Mouse (Mus musculus): Measurements from ENCODE around the gene Trmt44. TPM values are rescaled to one million over a fixed set of nuclear protein-coding genes. Genes with fewer than 3 reads are reported as not detected.

Trmt44 gene
- total and polyA plus RNA-seq, 3 experiments = 14.3 to 16.6 TPM; not detected in 1

- Histone ChIP-seq H3K4me3 (ENCODE audit: control insufficient read depth in 1 of 2, insufficient read depth in 1 of 2, low read depth in 2 of 2, low read length in 2 of 2) (no peak overlapping the region), H3K4me1 (ENCODE audit: control insufficient read depth in 1 of 2, insufficient read depth in 2 of 2, low read length in 2 of 2) (no peaks in the 10 kb centered on the region), H3K27ac (ENCODE audit: control insufficient read depth, low read depth, low read length) (no peak overlapping the region), H3K27me3 (ENCODE audit: control insufficient read depth in 1 of 2, insufficient read depth in 2 of 2, low read length in 2 of 2) (no peaks in the 10 kb centered on the region), H3K9ac (ENCODE audit: control insufficient read depth, low read depth, low read length, poor library complexity, severe bottlenecking) (no peak overlapping the region), H3K9me3 (replicated peaks; ENCODE audit: insufficient read depth, low read length) (no peaks in the 10 kb centered on the region), H3K79me2 (ENCODE audit: control insufficient read depth, insufficient read depth, low read length, poor library complexity) (no peaks in the 10 kb centered on the region), H3K36me3 (ENCODE audit: control insufficient read depth in 1 of 2, insufficient read depth in 2 of 2, low read length in 2 of 2) (peaks cover 0 to 23% of the 10 kb centered on the region in 2 experiments; a peak in 2 of 4 replicates)
- TF ChIP-seq RAD21 (IDR thresholded peaks at IDR 0.05; ENCODE audit: low read depth, low read length) = no peak
- TF ChIP-seq RCOR1 (IDR thresholded peaks at IDR 0.05; ENCODE audit: low read depth, low read length) = no peak
- no peak for TF ChIP-seq SMC3 (IDR thresholded peaks at IDR 0.05; ENCODE audit: low read depth, low read length)
- no peak for TF ChIP-seq MYB (IDR thresholded peaks at IDR 0.05; ENCODE audit: low read depth, low read length)
- TF ChIP-seq CHD1 (IDR thresholded peaks at IDR 0.05; ENCODE audit: low read depth, low read length) = no peak
- TF ChIP-seq MYC (IDR thresholded peaks at IDR 0.05; ENCODE audit: low read depth, low read length) = no peak
- no peak for TF ChIP-seq NRF1 (IDR thresholded peaks at IDR 0.05; ENCODE audit: insufficient read depth, low read depth, low read length, poor library complexity, severe bottlenecking)
- no peak for TF ChIP-seq UBTF (IDR thresholded peaks at IDR 0.05; ENCODE audit: borderline replicate concordance, insufficient read depth, low read depth, low read length)
- no peak for TF ChIP-seq NELFE (IDR thresholded peaks at IDR 0.05; ENCODE audit: low read depth, low read length)
- TF ChIP-seq TAL1 (IDR thresholded peaks at IDR 0.05; ENCODE audit: low read length) = no peak
- TF ChIP-seq USF1 (IDR thresholded peaks at IDR 0.05; ENCODE audit: low read depth, low read length) = no peak
- no peak for TF ChIP-seq POLR2A (IDR thresholded peaks at IDR 0.05; ENCODE audit: control insufficient read depth in 1 of 2, insufficient read depth in 1 of 2, low read depth in 1 of 2, low read length in 2 of 2, poor library complexity in 1 of 2)
- TF ChIP-seq MXI1 (IDR thresholded peaks at IDR 0.05; ENCODE audit: low read depth, low read length) = no peak
- no peak for TF ChIP-seq MAZ (IDR thresholded peaks at IDR 0.05; ENCODE audit: low read depth, low read length)
- no peak for TF ChIP-seq MAX (IDR thresholded peaks at IDR 0.05; ENCODE audit: low read length)
- TF ChIP-seq CTCF (IDR thresholded peaks at IDR 0.05 in 2 of 3, conservative IDR thresholded peaks at IDR 0.05 in 1 of 3; ENCODE audit: control insufficient read depth in 1 of 3, insufficient read depth in 1 of 3, low read depth in 2 of 3, low read length in 3 of 3, poor library complexity in 1 of 3, severe bottlenecking in 1 of 3) = no peak
- DNase-seq (ENCODE audit: low read depth, low spot score) = no peak
These were observed 8.2 kb downstream of the Trmt44 start for GRCm38 (mm10) chr5:35566632-35567031.

DNA sequence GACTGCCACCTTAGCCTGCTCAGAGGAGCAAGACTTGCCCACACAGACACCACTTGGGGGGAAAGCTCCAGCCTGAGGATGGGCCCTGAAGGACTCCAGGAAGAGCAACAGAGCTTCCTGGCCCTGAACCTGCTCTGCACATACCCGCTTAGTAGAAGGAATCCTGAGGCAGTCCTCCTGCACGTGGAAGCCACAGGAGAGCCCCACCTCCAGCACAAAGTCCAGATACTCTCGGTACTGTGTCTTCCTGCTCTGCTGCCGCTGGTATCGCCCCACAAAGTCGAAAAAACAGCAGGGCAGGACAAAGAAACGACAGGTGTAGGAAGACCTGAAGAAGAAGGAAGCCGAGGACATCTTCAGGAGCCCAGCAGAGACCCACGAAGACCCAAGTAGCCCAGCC lies 9.7 kb downstream of the Trmt44 start:
- H3K36me3 ChIP-seq (ENCODE audit: control insufficient read depth in 1 of 2, insufficient read depth in 2 of 2, low read length in 2 of 2) = peaks cover 0 to 23% of the 10 kb centered on the region in 2 experiments; a peak in 2 of 4 replicates

More for the DNA sequence above, 9.7 kb downstream of the Trmt44 start:
- no peak overlapping the region for H3K4me3 ChIP-seq (ENCODE audit: control insufficient read depth in 1 of 2, insufficient read depth in 1 of 2, low read depth in 2 of 2, low read length in 2 of 2)
- H3K4me1 ChIP-seq (ENCODE audit: control insufficient read depth in 1 of 2, insufficient read depth in 2 of 2, low read length in 2 of 2) = 0 out of 4 replicates have a peak, but pooled peaks cover 0 to 3% of the 10 kb centered on the region in 2 experiments
- TF ChIP-seq POLR2AphosphoS2 (IDR thresholded peaks at IDR 0.05; ENCODE audit: low read length) (no peak), MYB (IDR thresholded peaks at IDR 0.05; ENCODE audit: low read depth, low read length) (no peak), GABPA (IDR thresholded peaks at IDR 0.05; ENCODE audit: low read depth, low read length) (no peak), MEF2A (IDR thresholded peaks at IDR 0.05; ENCODE audit: extremely low read depth, insufficient replicate concordance, low read depth, low read length, poor library complexity, severe bottlenecking) (no peak), USF2 (IDR thresholded peaks at IDR 0.05; ENCODE audit: borderline replicate concordance in 1 of 2, insufficient read depth in 1 of 2, low read depth in 1 of 2, low read length in 2 of 2) (no peak), MAFK (IDR thresholded peaks at IDR 0.05; ENCODE audit: borderline replicate concordance, low read depth, low read length) (no peak), RCOR1 (IDR thresholded peaks at IDR 0.05; ENCODE audit: low read depth, low read length) (no peak), ELF1 (IDR thresholded peaks at IDR 0.05; ENCODE audit: low read depth, low read length) (no peak), KAT2A (conservative IDR thresholded peaks at IDR 0.05; ENCODE audit: low read depth, low read length) (no peak), ZNF384 (IDR thresholded peaks at IDR 0.05; ENCODE audit: low read depth, low read length) (no peak)
- H3K79me2 ChIP-seq (ENCODE audit: control insufficient read depth, insufficient read depth, low read length, poor library complexity) = no peaks in the 10 kb centered on the region
- H3K27ac ChIP-seq (ENCODE audit: control insufficient read depth, low read depth, low read length) = no peak overlapping the region
- DNase-seq (ENCODE audit: low read depth, low spot score) = no peak
- H3K27me3 ChIP-seq (ENCODE audit: control insufficient read depth in 1 of 2, insufficient read depth in 2 of 2, low read length in 2 of 2) = no peaks in the 10 kb centered on the region
- no peaks in the 10 kb centered on the region for H3K9me3 ChIP-seq (replicated peaks; ENCODE audit: insufficient read depth, low read length)
- no peak overlapping the region for H3K9ac ChIP-seq (ENCODE audit: control insufficient read depth, low read depth, low read length, poor library complexity, severe bottlenecking)

All from MEL (cell line).